Mouse (Mus musculus): ENCODE results near the gene Rnaseh2a. TPM values are rescaled to one million over a fixed set of nuclear protein-coding genes. Genes with fewer than 3 reads are reported as not detected.
A peak's percentile ranks its signal among the peaks of the same experiment; 100 is the strongest.
"Not testable (repeated sequence)": the region's sequence is repeated elsewhere in the genome, so short reads cannot be mapped to it uniquely, and the experiment has no call there.

The Rnaseh2a gene
- polyA plus RNA-seq, 1 experiment, result 1,424 TPM

GRCm38 (mm10) chr8:84912895-84913501 lies 56.6 kb downstream of the Rnaseh2a start:
- peaks cover 23% of the 10 kb centered on the region for H3K4me1 ChIP-seq (ENCODE audit: control insufficient read depth, insufficient read depth, low read length)
- H3K4me3 ChIP-seq (ENCODE audit: control insufficient read depth, low read depth, low read length), result peak overlapping the region; percentile 77
- TF ChIP-seq POLR2A (IDR thresholded peaks at IDR 0.05; ENCODE audit: control insufficient read depth, low read depth, low read length), result no peak
- no peak for TF ChIP-seq CTCF (IDR thresholded peaks at IDR 0.05; ENCODE audit: control insufficient read depth, insufficient read depth, insufficient replicate concordance, low read depth, low read length)
- H3K27ac ChIP-seq (ENCODE audit: control insufficient read depth, insufficient read depth, low read depth, low read length), result no peak overlapping the region
- no peaks in the 10 kb centered on the region for H3K36me3 ChIP-seq (ENCODE audit: control insufficient read depth, insufficient read depth, low read length)
- H3K27me3 ChIP-seq (ENCODE audit: control insufficient read depth, insufficient read depth, low read length), result no peaks in the 10 kb centered on the region; the same call in 1 of the 2 replicates

GRCm38 (mm10) chr8:84912391-84912790 lies 57.2 kb downstream of the Rnaseh2a start:
- TF ChIP-seq POLR2A (IDR thresholded peaks at IDR 0.05; ENCODE audit: control insufficient read depth, low read depth, low read length), result no peak
- TF ChIP-seq CTCF (IDR thresholded peaks at IDR 0.05; ENCODE audit: control insufficient read depth, insufficient read depth, insufficient replicate concordance, low read depth, low read length), result no peak
- no peak overlapping the region for H3K27ac ChIP-seq (ENCODE audit: control insufficient read depth, insufficient read depth, low read depth, low read length)
- H3K27me3 ChIP-seq (ENCODE audit: control insufficient read depth, insufficient read depth, low read length), result no peaks in the 10 kb centered on the region; the same call in 1 of the 2 replicates
- H3K36me3 ChIP-seq (ENCODE audit: control insufficient read depth, insufficient read depth, low read length), result no peaks in the 10 kb centered on the region
- no peak overlapping the region for H3K4me3 ChIP-seq (ENCODE audit: control insufficient read depth, low read depth, low read length)
- peaks cover 23% of the 10 kb centered on the region for H3K4me1 ChIP-seq (ENCODE audit: control insufficient read depth, insufficient read depth, low read length)

- no peak overlapping the region for H3K4me3 ChIP-seq (ENCODE audit: control insufficient read depth, low read depth, low read length)
- no peaks in the 10 kb centered on the region for H3K36me3 ChIP-seq (ENCODE audit: control insufficient read depth, insufficient read depth, low read length)
- H3K27ac ChIP-seq (ENCODE audit: control insufficient read depth, insufficient read depth, low read depth, low read length), result no peak overlapping the region
- H3K4me1 ChIP-seq (ENCODE audit: control insufficient read depth, insufficient read depth, low read length), result peaks cover 23% of the 10 kb centered on the region
- TF ChIP-seq CTCF (IDR thresholded peaks at IDR 0.05; ENCODE audit: control insufficient read depth, insufficient read depth, insufficient replicate concordance, low read depth, low read length) (no peak), POLR2A (IDR thresholded peaks at IDR 0.05; ENCODE audit: control insufficient read depth, low read depth, low read length) (no peak)
- no peaks in the 10 kb centered on the region; the same call in 1 of the 2 replicates for H3K27me3 ChIP-seq (ENCODE audit: control insufficient read depth, insufficient read depth, low read length)
These were observed 57.7 kb downstream of the Rnaseh2a start for GRCm38 (mm10) chr8:84911854-84912253.

- H3K27ac ChIP-seq (ENCODE audit: control insufficient read depth, insufficient read depth, low read depth, low read length), result no peak overlapping the region
- TF ChIP-seq POLR2A (IDR thresholded peaks at IDR 0.05; ENCODE audit: control insufficient read depth, low read depth, low read length) (no peak), CTCF (IDR thresholded peaks at IDR 0.05; ENCODE audit: control insufficient read depth, insufficient read depth, insufficient replicate concordance, low read depth, low read length) (no peak)
- H3K36me3 ChIP-seq (ENCODE audit: control insufficient read depth, insufficient read depth, low read length), result no peaks in the 10 kb centered on the region
- H3K4me1 ChIP-seq (ENCODE audit: control insufficient read depth, insufficient read depth, low read length), result peaks cover 23% of the 10 kb centered on the region
- no peak overlapping the region for H3K4me3 ChIP-seq (ENCODE audit: control insufficient read depth, low read depth, low read length)
- no peaks in the 10 kb centered on the region; the same call in 1 of the 2 replicates for H3K27me3 ChIP-seq (ENCODE audit: control insufficient read depth, insufficient read depth, low read length)
These were observed 59.0 kb downstream of the Rnaseh2a start for GRCm38 (mm10) chr8:84910551-84910950.

GRCm38 (mm10) chr8:84909949-84910348 lies 59.6 kb downstream of the Rnaseh2a start:
- TF ChIP-seq CTCF (IDR thresholded peaks at IDR 0.05; ENCODE audit: control insufficient read depth, insufficient read depth, insufficient replicate concordance, low read depth, low read length), result no peak
- no peak for TF ChIP-seq POLR2A (IDR thresholded peaks at IDR 0.05; ENCODE audit: control insufficient read depth, low read depth, low read length)
- Histone ChIP-seq H3K4me1 (ENCODE audit: control insufficient read depth, insufficient read depth, low read length) (peaks cover 24% of the 10 kb centered on the region), H3K36me3 (ENCODE audit: control insufficient read depth, insufficient read depth, low read length) (no peaks in the 10 kb centered on the region), H3K27ac (ENCODE audit: control insufficient read depth, insufficient read depth, low read depth, low read length) (no peak overlapping the region), H3K4me3 (ENCODE audit: control insufficient read depth, low read depth, low read length) (no peak overlapping the region), H3K27me3 (ENCODE audit: control insufficient read depth, insufficient read depth, low read length) (no peaks in the 10 kb centered on the region; the same call in 1 of the 2 replicates)

- no peaks in the 10 kb centered on the region; the same call in 1 of the 2 replicates for H3K27me3 ChIP-seq (ENCODE audit: control insufficient read depth, insufficient read depth, low read length)
- H3K36me3 ChIP-seq (ENCODE audit: control insufficient read depth, insufficient read depth, low read length), result no peaks in the 10 kb centered on the region
- H3K27ac ChIP-seq (ENCODE audit: control insufficient read depth, insufficient read depth, low read depth, low read length), result no peak overlapping the region
- no peak for TF ChIP-seq CTCF (IDR thresholded peaks at IDR 0.05; ENCODE audit: control insufficient read depth, insufficient read depth, insufficient replicate concordance, low read depth, low read length)
- TF ChIP-seq POLR2A (IDR thresholded peaks at IDR 0.05; ENCODE audit: control insufficient read depth, low read depth, low read length), result no peak
- H3K4me3 ChIP-seq (ENCODE audit: control insufficient read depth, low read depth, low read length), result peak overlapping the region; percentile 57
- H3K4me1 ChIP-seq (ENCODE audit: control insufficient read depth, insufficient read depth, low read length), result peaks cover 30% of the 10 kb centered on the region
These were observed 60.3 kb downstream of the Rnaseh2a start for GRCm38 (mm10) chr8:84909162-84909767.

- TF ChIP-seq CTCF (IDR thresholded peaks at IDR 0.05; ENCODE audit: control insufficient read depth, insufficient read depth, insufficient replicate concordance, low read depth, low read length), result no peak
- no peak for TF ChIP-seq POLR2A (IDR thresholded peaks at IDR 0.05; ENCODE audit: control insufficient read depth, low read depth, low read length)
- no peaks in the 10 kb centered on the region for H3K36me3 ChIP-seq (ENCODE audit: control insufficient read depth, insufficient read depth, low read length)
- H3K27me3 ChIP-seq (ENCODE audit: control insufficient read depth, insufficient read depth, low read length), result no peaks in the 10 kb centered on the region; the same call in 1 of the 2 replicates
- H3K4me3 ChIP-seq (ENCODE audit: control insufficient read depth, low read depth, low read length), result peak within 1 kb of the TSS; percentile 57
- H3K27ac ChIP-seq (ENCODE audit: control insufficient read depth, insufficient read depth, low read depth, low read length), result no peak within 1 kb of the TSS
- H3K4me1 ChIP-seq (ENCODE audit: control insufficient read depth, insufficient read depth, low read length), result peaks cover 34% of the 10 kb centered on the region
These were observed 61.0 kb downstream of the Rnaseh2a start, which contains the start of gene Dnase2a for GRCm38 (mm10) chr8:84908421-84909161. Gene Dnase2a (plus strand): TSS chr8:84908560.

- H3K4me1 ChIP-seq (ENCODE audit: control insufficient read depth, insufficient read depth, low read length), result peaks cover 34% of the 10 kb centered on the region
- H3K27me3 ChIP-seq (ENCODE audit: control insufficient read depth, insufficient read depth, low read length); H3K4me3 ChIP-seq (ENCODE audit: control insufficient read depth, low read depth, low read length); H3K27ac ChIP-seq (ENCODE audit: control insufficient read depth, insufficient read depth, low read depth, low read length); H3K36me3 ChIP-seq (ENCODE audit: control insufficient read depth, insufficient read depth, low read length): not testable (repeated sequence)
These were observed 61.6 kb downstream of the Rnaseh2a start for GRCm38 (mm10) chr8:84907979-84908378.
